Mouse (Mus musculus) liver, postnatal 0 days (tissue): ENCODE data around the gene Smarcd2.

Experiments used
- CTCF ChIP-seq: sonication (generic); IDR thresholded peaks from 2 replicates; pipeline ENCODE4 v1.5.1; 2016; ENCODE audit warnings: antibody characterized with exemption, low read depth
- EP300 ChIP-seq: IDR thresholded peaks from 2 replicates; pipeline ENCODE4 v1.6.1; 2016; ENCODE audit warnings: antibody characterized with exemption, low read depth, mild to moderate bottlenecking

DNA sequence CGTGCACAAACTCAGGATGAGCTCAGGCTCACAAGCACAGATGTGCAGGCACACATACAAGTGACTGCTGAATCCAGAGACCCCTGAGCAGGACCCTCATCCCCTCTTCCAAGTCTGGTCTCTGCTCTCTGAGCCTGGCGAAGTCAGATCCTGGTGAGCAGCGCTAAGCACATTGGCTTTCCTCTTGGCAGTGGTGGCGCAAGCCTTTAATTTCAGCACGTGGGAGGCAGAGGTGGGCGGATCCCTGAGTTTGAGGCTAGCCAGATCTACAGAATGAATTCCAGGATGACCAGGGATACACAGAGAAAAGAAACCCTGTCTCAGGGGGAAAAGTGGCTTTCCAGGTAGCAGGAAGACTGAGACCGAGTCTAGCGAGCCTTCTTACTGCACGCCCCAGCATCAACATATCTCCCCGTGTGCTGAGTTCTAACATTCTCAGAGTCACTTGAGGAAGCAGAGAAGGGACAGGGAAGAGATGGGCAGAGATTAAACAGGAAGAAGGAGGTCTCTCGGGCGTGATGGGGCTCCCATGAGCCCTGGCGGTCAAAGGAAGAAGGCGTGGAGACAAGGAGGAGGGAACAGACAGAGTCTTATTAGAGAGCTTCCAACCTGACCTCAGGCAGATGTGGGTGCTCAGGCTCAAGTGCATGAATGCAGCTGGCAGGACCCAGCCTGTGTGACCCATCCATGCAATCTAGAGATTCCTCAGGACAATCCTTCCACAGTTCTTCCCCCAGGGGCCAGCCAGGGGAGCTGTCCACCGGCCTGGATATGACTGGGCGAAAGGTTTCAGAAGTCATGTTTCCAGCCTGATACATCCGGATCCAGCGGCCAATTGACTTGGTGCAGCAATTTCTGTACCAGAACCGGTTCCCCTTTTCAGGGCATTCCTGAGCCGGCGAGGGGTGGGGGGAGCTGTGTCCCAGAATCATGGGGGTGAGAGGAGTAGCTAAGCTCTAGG, 45.9 kb upstream of the Smarcd2 start:
- TF ChIP-seq CTCF: peak; percentile 16; the same call in 1 of the 2 replicates
- no peak for TF ChIP-seq EP300
